Mouse (Mus musculus) heart, embryonic 12.5 days (tissue): ENCODE measurements around the gene Sgk1. TPM values are rescaled to one million over a fixed set of nuclear protein-coding genes. Genes with fewer than 3 reads are reported as not detected.

ENCODE experiments used
- ATAC-seq: fragments of 200-750 bp; cut with Nextera tagmentation; 2 replicates; pipeline ENCODE4 v1.8.0; 2017; ENCODE audit warnings: moderate TSS enrichment, moderate library complexity; ENCODE audit not compliant: insufficient number of reproducible peaks, low FRiP score
- H3K27ac ChIP-seq: fragments of 300-500 bp; sonication (generic); 2 replicates; pipeline ENCODE4 v1.5.1; 2016; ENCODE audit warnings: mild to moderate bottlenecking, moderate library complexity; ENCODE audit not compliant: poor library complexity, severe bottlenecking
- H3K27me3 ChIP-seq: fragments of 300-500 bp; sonication (generic); replicated peaks from 2 replicates; pipeline ENCODE4 v1.6.1; 2016; ENCODE audit warnings: mild to moderate bottlenecking, moderate library complexity
- H3K36me3 ChIP-seq: fragments of 300-500 bp; sonication (generic); 2 replicates; pipeline ENCODE4 v1.6.1; 2016; ENCODE audit warnings: mild to moderate bottlenecking, moderate library complexity
- H3K4me1 ChIP-seq: fragments of 300-500 bp; sonication (generic); replicated peaks from 2 replicates; pipeline ENCODE4 v1.6.1; 2016; ENCODE audit warnings: mild to moderate bottlenecking
- H3K4me2 ChIP-seq: fragments of 300-500 bp; sonication (generic); 2 replicates; pipeline ENCODE4 v1.6.1; 2016; ENCODE audit warnings: mild to moderate bottlenecking, moderate library complexity
- H3K4me3 ChIP-seq: fragments of 300-500 bp; sonication (generic); 2 replicates; pipeline ENCODE4 v1.5.1; 2016; ENCODE audit warnings: mild to moderate bottlenecking
- H3K9ac ChIP-seq: fragments of 300-500 bp; sonication (generic); 2 replicates; pipeline ENCODE4 v1.6.1; 2016; ENCODE audit warnings: mild to moderate bottlenecking, moderate library complexity
- H3K9me3 ChIP-seq: fragments of 300-500 bp; sonication (generic); replicated peaks from 2 replicates; pipeline ENCODE4 v1.6.1; 2016; ENCODE audit warnings: mild to moderate bottlenecking, moderate library complexity
- WGBS: fragments of 180-500 bp; shearing (Covaris S2); methylation state at CpG from one replicate; pipeline ENCODE4 v1.1.7; 2016; 5-methylcytosine and 5-hydroxymethylcytosine counted together
- polyA plus RNA-seq: library from polyadenylated mRNA; unstranded; fragments of >200 nt; fragmentation: Nextera tagmentation; extraction: Ambion mirVana; gene quantifications from 2 replicates; pipeline ENCODE4 v1.2.1, GENCODE M21; 2016

Sgk1 gene
- polyA plus RNA-seq, 1 experiment from 2014 or later: 24.3 TPM

GRCm38 (mm10) chr10:21918016-21918749 lies 36.2 kb downstream of the Sgk1 start:
- Histone ChIP-seq H3K4me2 (no peak overlapping the region), H3K36me3 (no peaks in the 10 kb centered on the region), H3K4me3 (no peak overlapping the region), H3K4me1 (peaks cover 26% of the 10 kb centered on the region), H3K27ac (no peak overlapping the region), H3K9ac (no peak overlapping the region), H3K9me3 (no peaks in the 10 kb centered on the region), H3K27me3 (no peaks in the 10 kb centered on the region)
- WGBS: 56% methylated on average over 6 of the region's 6 CpGs
- ATAC-seq: no peak

- no peak overlapping the region for H3K4me3 ChIP-seq
- ATAC-seq: no peak
- 68% methylated on average over 7 of the region's 7 CpGs for WGBS
- H3K27ac ChIP-seq: no peak overlapping the region
- H3K36me3 ChIP-seq: no peaks in the 10 kb centered on the region
- H3K4me1 ChIP-seq: peaks cover 32% of the 10 kb centered on the region
- no peak overlapping the region for H3K9ac ChIP-seq
- no peaks in the 10 kb centered on the region for H3K9me3 ChIP-seq
- no peaks in the 10 kb centered on the region for H3K27me3 ChIP-seq
- no peak overlapping the region for H3K4me2 ChIP-seq
Measured at GRCm38 (mm10) chr10:21918750-21919145, 36.8 kb downstream of the Sgk1 start.

GRCm38 (mm10) chr10:21920611-21921010 lies 38.6 kb downstream of the Sgk1 start:
- no peak for ATAC-seq
- no peaks in the 10 kb centered on the region for H3K36me3 ChIP-seq
- no peak overlapping the region for H3K27ac ChIP-seq
- no peak overlapping the region for H3K4me3 ChIP-seq
- peaks cover 35% of the 10 kb centered on the region for H3K4me1 ChIP-seq
- WGBS: 44% methylated on average over 2 of the region's 2 CpGs
- H3K9ac ChIP-seq: no peak overlapping the region
- H3K27me3 ChIP-seq: no peaks in the 10 kb centered on the region
- H3K9me3 ChIP-seq: no peaks in the 10 kb centered on the region
- H3K4me2 ChIP-seq: no peak overlapping the region

- Histone ChIP-seq H3K27me3 (no peaks in the 10 kb centered on the region), H3K4me1 (peaks cover 45% of the 10 kb centered on the region), H3K9ac (no peak overlapping the region), H3K36me3 (no peaks in the 10 kb centered on the region), H3K9me3 (no peaks in the 10 kb centered on the region), H3K4me3 (no peak overlapping the region), H3K4me2 (no peak overlapping the region), H3K27ac (no peak overlapping the region)
- WGBS: 66% methylated on average over 8 of the region's 8 CpGs
- ATAC-seq: no peak
Measured at GRCm38 (mm10) chr10:21922716-21923350, 40.8 kb downstream of the Sgk1 start.

DNA sequence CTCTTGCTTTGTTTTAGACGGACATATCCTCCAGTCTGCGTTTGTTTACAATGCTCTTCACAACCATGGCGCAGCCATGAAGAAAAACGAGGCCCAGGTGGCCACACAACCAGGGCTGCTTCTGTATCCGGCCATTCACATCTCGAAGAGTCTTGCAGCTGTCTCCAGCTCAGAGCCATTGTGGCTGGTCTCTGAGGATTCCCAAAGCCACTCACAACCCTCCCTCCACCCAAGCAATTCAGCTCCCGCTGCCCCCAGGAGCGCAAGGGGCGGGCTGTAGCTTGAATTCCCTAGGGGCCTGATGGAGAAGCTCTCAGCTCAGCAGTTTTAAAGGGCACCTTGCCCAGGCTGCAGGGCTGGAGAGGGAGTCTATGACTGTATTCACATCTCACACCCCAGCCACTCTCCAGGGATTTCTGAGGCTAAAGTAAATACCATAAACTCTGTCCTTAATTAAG lies 41.5 kb downstream of the Sgk1 start:
- Histone ChIP-seq H3K9me3 (no peaks in the 10 kb centered on the region), H3K4me2 (peak overlapping the region; percentile 45), H3K4me3 (no peak overlapping the region), H3K27me3 (no peaks in the 10 kb centered on the region), H3K36me3 (no peaks in the 10 kb centered on the region), H3K4me1 (peaks cover 43% of the 10 kb centered on the region), H3K9ac (no peak overlapping the region), H3K27ac (no peak overlapping the region)
- no peak for ATAC-seq
- 17% methylated on average over 9 of the region's 9 CpGs for WGBS

DNA sequence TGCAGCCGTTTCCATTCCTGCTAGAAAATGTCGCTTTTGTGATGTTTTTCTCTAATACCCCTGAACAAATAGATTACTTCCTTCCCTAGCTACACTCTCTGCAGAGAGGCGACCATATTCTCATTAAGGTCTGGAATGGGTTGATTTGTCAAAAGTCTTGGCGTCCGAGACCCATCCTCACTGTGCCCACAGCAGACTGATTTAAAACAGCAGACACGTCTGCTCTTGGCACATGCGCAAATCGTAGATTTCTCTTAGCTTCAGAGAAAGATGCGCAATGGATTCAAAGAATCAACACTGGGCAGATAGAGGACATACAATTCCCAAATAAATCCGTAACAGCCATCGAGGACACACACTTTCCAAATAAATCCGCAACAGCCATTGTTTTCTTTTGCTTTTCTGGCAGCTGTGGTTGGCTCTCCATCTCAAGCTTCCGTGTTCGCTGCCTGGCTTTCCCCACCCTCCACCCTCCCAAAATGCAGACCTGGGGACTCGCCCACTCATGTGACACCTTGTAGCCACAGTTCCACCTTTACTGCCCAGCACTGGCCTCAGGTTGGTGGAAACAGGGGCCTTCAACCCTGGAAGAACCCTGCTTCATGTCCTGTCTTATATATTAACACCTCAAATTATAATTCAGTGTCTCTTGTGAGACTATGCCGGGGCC lies 42.2 kb downstream of the Sgk1 start:
- 81% methylated on average over 16 of the region's 16 CpGs for WGBS
- no peak overlapping the region for H3K4me2 ChIP-seq
- no peak overlapping the region for H3K9ac ChIP-seq
- H3K27ac ChIP-seq: no peak overlapping the region
- H3K36me3 ChIP-seq: no peaks in the 10 kb centered on the region
- peaks cover 39% of the 10 kb centered on the region for H3K4me1 ChIP-seq
- no peak overlapping the region for H3K4me3 ChIP-seq
- no peak for ATAC-seq
- H3K9me3 ChIP-seq: no peaks in the 10 kb centered on the region
- no peaks in the 10 kb centered on the region for H3K27me3 ChIP-seq

DNA sequence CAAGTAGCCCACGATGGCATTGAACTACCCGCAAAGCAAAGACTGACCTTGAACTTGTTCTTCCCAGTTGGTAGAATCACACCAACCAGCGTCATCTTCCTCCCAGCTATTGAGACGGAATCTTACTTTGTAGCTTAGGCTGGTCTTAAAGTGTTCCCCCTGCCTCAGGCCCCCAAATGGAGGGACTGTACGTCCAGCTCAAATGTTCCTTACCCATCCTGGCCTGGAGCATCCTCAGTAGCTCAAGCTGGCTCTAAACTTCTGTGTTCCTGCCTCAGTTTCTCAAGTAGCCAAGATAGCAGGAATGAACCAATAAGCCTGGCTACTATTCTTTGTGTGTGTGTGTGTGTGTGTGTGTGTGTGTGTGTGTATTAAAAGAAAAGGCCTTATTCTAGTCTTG lies 45.0 kb downstream of the Sgk1 start:
- H3K27me3 ChIP-seq: no peaks in the 10 kb centered on the region
- peaks cover 31% of the 10 kb centered on the region for H3K4me1 ChIP-seq
- H3K27ac ChIP-seq: no peak overlapping the region
- WGBS: 58% methylated on average over 5 of the region's 5 CpGs
- no peak overlapping the region for H3K4me3 ChIP-seq
- no peak overlapping the region for H3K4me2 ChIP-seq
- H3K9me3 ChIP-seq: no peaks in the 10 kb centered on the region
- H3K9ac ChIP-seq: no peak overlapping the region
- no peaks in the 10 kb centered on the region for H3K36me3 ChIP-seq
- ATAC-seq: no peak

GRCm38 (mm10) chr10:21930781-21931380 lies 48.9 kb downstream of the Sgk1 start:
- peaks cover 14% of the 10 kb centered on the region for H3K4me1 ChIP-seq
- H3K4me2 ChIP-seq: no peak overlapping the region
- no peak overlapping the region for H3K4me3 ChIP-seq
- H3K27me3 ChIP-seq: no peaks in the 10 kb centered on the region
- no peak for ATAC-seq
- no peak overlapping the region for H3K27ac ChIP-seq
- H3K36me3 ChIP-seq: no peaks in the 10 kb centered on the region
- 75% methylated on average over 10 of the region's 10 CpGs for WGBS
- no peak overlapping the region for H3K9ac ChIP-seq
- no peaks in the 10 kb centered on the region for H3K9me3 ChIP-seq

DNA sequence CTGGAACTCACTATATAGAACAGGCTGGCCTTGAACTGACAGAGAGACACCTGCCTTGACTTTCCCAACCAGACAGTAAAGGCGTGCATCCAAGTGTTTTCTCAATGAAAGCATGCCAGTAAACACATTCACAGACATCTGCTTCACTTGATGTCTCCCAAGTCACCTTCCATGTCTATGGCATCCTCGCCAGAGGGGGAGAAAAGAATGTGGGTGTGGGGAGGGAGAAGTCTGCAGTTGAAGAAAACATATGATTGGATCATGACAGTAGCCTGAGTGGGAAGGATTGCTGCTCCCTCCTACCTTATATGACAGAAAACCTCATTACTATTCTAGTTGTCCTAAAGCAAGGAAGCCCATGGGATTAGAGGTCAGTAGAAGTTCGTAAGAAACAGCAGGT lies 50.8 kb downstream of the Sgk1 start:
- Histone ChIP-seq H3K27me3 (no peaks in the 10 kb centered on the region), H3K4me2 (no peak overlapping the region), H3K4me1 (peaks cover 18% of the 10 kb centered on the region), H3K9me3 (no peaks in the 10 kb centered on the region), H3K36me3 (no peaks in the 10 kb centered on the region), H3K27ac (no peak overlapping the region), H3K9ac (no peak overlapping the region), H3K4me3 (no peak overlapping the region)
- ATAC-seq: no peak
- WGBS: 80% methylated on average over 3 of the region's 3 CpGs

GRCm38 (mm10) chr10:21934826-21935225 lies 52.8 kb downstream of the Sgk1 start:
- Histone ChIP-seq H3K4me1 (peaks cover 13% of the 10 kb centered on the region), H3K9me3 (no peaks in the 10 kb centered on the region), H3K36me3 (no peaks in the 10 kb centered on the region), H3K4me2 (no peak overlapping the region), H3K27me3 (no peaks in the 10 kb centered on the region), H3K9ac (no peak overlapping the region), H3K4me3 (no peak overlapping the region), H3K27ac (no peak overlapping the region)
- no peak for ATAC-seq
- WGBS: 76% methylated on average over 2 of the region's 2 CpGs
